Mouse (Mus musculus): ENCODE data around the gene Dpy30. TPM values are rescaled to one million over a fixed set of nuclear protein-coding genes. Genes with fewer than 3 reads are reported as not detected.

Gene Dpy30
- 190 and 193 TPM in 2 replicates for polyA plus RNA-seq (2015; fragmentation: Nextera tagmentation; extraction: Ambion mirVana)

DNA sequence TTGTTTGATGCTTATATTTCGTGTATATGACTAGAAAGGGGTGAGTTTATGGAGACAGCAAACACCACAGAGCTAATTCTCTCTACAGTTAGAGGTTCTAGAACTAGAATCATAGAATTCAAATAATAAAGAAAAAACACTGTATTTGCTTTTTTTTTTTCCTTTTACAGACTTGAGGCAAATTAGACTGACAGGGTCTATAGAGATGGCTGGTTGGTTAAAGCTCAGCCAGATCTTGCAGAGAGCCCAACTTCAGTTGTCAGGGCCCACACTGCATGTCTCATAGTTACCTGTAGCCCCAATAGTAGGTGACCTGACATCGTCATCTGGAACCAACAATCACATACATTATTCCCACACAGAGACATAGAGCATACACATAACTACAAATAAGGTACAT, at the start of gene Dpy30:
Dpy30 (minus strand) TSS at position 101 of the 400 bp plus-strand sequence.
- Histone ChIP-seq H3K9ac (ENCODE audit: low read length) (no peak within 1 kb of the TSS), H3K9me3 (ENCODE audit: control insufficient read depth, low read length) (no peaks in the 10 kb centered on the region), H3K4me3 (ENCODE audit: low read depth, low read length) (no peak within 1 kb of the TSS), H3K4me1 (replicated peaks; ENCODE audit: control insufficient read depth, insufficient read depth) (no peaks in the 10 kb centered on the region), H3K36me3 (ENCODE audit: control insufficient read depth, insufficient read depth, low read length) (no peaks in the 10 kb centered on the region), H3K4me2 (replicated peaks; ENCODE audit: low read depth) (no peak within 1 kb of the TSS), H3K27ac (replicated peaks) (no peak within 1 kb of the TSS), H3K27me3 (ENCODE audit: control insufficient read depth, insufficient read depth, low read length) (no peaks in the 10 kb centered on the region)
- TF ChIP-seq CTCF (IDR thresholded peaks at IDR 0.05; ENCODE audit: low read depth) = no peak
- TF ChIP-seq EP300 (optimal IDR thresholded peaks at IDR 0.05) = no peak
- DNase-seq (ENCODE audit: low spot score) (no peak), ATAC-seq (ENCODE audit: low FRiP score, low TSS enrichment) (no peak)
- 77% methylated on average over 2 of the region's 2 CpGs for WGBS

DNA sequence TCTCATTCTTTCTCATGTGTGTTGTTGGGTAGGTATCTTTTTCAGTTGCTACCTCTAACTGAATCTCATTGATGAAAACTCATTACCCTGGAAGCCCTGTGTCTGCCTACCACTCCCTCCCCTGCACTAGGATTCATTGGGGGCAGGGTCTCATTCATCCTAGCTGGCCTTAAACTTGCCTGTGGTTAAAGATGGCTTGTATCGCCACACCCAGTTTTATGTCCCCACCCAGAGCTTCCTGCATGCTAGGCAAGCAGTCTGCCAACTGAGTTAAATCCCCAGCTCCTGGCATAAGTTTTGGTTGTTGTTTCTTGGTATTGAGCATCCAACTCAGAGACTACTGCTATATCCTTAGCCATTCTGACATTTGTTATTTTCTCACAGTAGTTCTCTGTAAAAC, 39.8 kb upstream of the Dpy30 start:
- H3K27ac ChIP-seq (replicated peaks) = no peak overlapping the region
- DNase-seq (ENCODE audit: low spot score) (no peak), ATAC-seq (ENCODE audit: low FRiP score, low TSS enrichment) (no peak)
- H3K27me3 ChIP-seq (ENCODE audit: control insufficient read depth, insufficient read depth, low read length) = no peaks in the 10 kb centered on the region
- peaks cover 2% of the 10 kb centered on the region; the same call in 1 of the 2 replicates for H3K36me3 ChIP-seq (ENCODE audit: control insufficient read depth, insufficient read depth, low read length)
- no peak overlapping the region for H3K4me3 ChIP-seq (ENCODE audit: low read depth, low read length)
- 100% methylated on average over 1 of the region's 1 CpGs for WGBS
- H3K9ac ChIP-seq (ENCODE audit: low read length) = no peak overlapping the region
- TF ChIP-seq CTCF (IDR thresholded peaks at IDR 0.05; ENCODE audit: low read depth) (no peak), EP300 (optimal IDR thresholded peaks at IDR 0.05) (no peak)
- no peak overlapping the region for H3K4me2 ChIP-seq (replicated peaks; ENCODE audit: low read depth)
- H3K4me1 ChIP-seq (replicated peaks; ENCODE audit: control insufficient read depth, insufficient read depth) = no peaks in the 10 kb centered on the region
- H3K9me3 ChIP-seq (ENCODE audit: control insufficient read depth, low read length) = no peaks in the 10 kb centered on the region

DNA sequence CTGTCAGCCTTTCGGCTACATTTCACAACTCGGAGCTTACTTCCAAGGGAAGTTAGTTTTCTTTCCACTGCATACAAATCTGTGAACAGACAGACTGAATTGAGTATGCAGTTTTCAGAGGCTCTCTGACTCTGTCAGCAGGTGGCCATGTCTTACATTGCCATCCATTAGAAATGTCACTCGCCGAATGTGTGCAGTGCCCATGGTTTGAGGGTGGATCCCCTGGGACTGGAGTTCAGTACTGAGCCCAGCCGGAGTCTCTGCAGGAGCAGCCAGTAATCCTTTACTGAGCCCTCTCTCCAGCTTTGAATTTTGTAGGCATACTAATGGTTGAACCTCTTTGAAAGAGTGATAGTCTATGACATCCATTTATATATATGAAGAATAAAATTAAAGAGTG, 17.4 kb upstream of the Dpy30 start:
- no peak overlapping the region for H3K4me3 ChIP-seq (ENCODE audit: low read depth, low read length)
- ATAC-seq (ENCODE audit: low FRiP score, low TSS enrichment) (no peak), DNase-seq (ENCODE audit: low spot score) (no peak)
- 49% methylated on average over 5 of the region's 5 CpGs for WGBS
- H3K4me1 ChIP-seq (replicated peaks; ENCODE audit: control insufficient read depth, insufficient read depth) = no peaks in the 10 kb centered on the region
- no peak overlapping the region for H3K9ac ChIP-seq (ENCODE audit: low read length)
- peak overlapping the region; percentile 4; the same call in 1 of the 2 replicates for H3K27ac ChIP-seq (replicated peaks)
- H3K36me3 ChIP-seq (ENCODE audit: control insufficient read depth, insufficient read depth, low read length) = no peaks in the 10 kb centered on the region
- TF ChIP-seq CTCF (IDR thresholded peaks at IDR 0.05; ENCODE audit: low read depth) = no peak
- TF ChIP-seq EP300 (optimal IDR thresholded peaks at IDR 0.05) = no peak
- no peaks in the 10 kb centered on the region for H3K27me3 ChIP-seq (ENCODE audit: control insufficient read depth, insufficient read depth, low read length)
- H3K9me3 ChIP-seq (ENCODE audit: control insufficient read depth, low read length) = no peaks in the 10 kb centered on the region
- H3K4me2 ChIP-seq (replicated peaks; ENCODE audit: low read depth) = no peak overlapping the region

DNA sequence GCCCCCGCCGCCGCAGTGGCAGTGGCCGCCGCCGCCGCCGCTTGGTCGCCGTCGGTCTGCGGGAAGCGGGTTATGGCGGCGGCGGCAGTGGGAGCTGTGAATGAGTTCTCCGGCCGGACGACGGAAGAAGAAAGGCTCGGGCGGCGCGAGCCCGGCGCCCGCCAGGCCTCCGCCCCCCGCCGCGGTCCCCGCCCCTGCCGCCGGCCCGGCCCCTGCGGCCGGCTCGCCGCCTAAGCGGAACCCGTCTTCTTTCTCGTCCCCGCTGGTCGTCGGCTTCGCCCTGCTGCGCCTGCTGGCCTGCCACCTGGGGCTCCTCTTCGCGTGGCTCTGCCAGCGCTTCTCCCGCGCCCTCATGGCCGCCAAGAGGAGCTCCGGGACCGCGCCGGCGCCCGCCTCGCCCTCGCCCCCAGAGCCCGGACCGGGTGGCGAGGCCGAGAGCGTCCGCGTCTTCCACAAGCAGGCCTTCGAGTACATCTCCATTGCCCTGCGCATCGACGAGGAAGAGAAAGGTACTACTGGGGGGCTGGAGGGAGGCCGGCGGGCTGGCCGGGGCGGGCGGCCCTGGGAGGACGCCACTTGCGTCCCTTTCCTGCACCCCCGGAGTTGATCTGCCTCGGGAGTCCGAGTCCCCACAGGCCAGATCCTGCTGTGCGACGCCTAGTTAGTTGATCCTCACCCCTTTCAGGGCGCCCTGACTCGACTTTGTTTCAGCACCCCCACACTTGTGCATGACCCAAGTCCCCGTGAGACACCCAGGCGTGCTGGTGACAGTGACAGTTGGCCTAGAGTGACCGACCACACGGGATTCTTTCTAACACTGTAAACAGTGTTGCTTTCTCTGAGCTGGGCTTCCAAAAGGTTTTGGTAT, 15.4 kb upstream of the Dpy30 start, which contains the start of gene Spast:
Spast (plus strand) TSS at position 51 of the 868 bp plus-strand sequence.
- Histone ChIP-seq H3K27ac (replicated peaks) (peak within 1 kb of the TSS; percentile 98), H3K4me2 (replicated peaks; ENCODE audit: low read depth) (peak within 1 kb of the TSS; percentile 78), H3K4me3 (ENCODE audit: low read depth, low read length) (peak within 1 kb of the TSS; percentile 96), H3K9me3 (ENCODE audit: control insufficient read depth, low read length) (no peaks in the 10 kb centered on the region), H3K9ac (ENCODE audit: low read length) (peak within 1 kb of the TSS; percentile 93), H3K4me1 (replicated peaks; ENCODE audit: control insufficient read depth, insufficient read depth) (no peaks in the 10 kb centered on the region), H3K27me3 (ENCODE audit: control insufficient read depth, insufficient read depth, low read length) (no peaks in the 10 kb centered on the region), H3K36me3 (ENCODE audit: control insufficient read depth, insufficient read depth, low read length) (no peaks in the 10 kb centered on the region)
- ATAC-seq (ENCODE audit: low FRiP score, low TSS enrichment) (peak; percentile 92), DNase-seq (ENCODE audit: low spot score) (peak; percentile 80)
- under 1% methylated on average over 54 of the region's 90 CpGs for WGBS
- TF ChIP-seq EP300 (optimal IDR thresholded peaks at IDR 0.05) (no peak), CTCF (IDR thresholded peaks at IDR 0.05; ENCODE audit: low read depth) (no peak)

DNA sequence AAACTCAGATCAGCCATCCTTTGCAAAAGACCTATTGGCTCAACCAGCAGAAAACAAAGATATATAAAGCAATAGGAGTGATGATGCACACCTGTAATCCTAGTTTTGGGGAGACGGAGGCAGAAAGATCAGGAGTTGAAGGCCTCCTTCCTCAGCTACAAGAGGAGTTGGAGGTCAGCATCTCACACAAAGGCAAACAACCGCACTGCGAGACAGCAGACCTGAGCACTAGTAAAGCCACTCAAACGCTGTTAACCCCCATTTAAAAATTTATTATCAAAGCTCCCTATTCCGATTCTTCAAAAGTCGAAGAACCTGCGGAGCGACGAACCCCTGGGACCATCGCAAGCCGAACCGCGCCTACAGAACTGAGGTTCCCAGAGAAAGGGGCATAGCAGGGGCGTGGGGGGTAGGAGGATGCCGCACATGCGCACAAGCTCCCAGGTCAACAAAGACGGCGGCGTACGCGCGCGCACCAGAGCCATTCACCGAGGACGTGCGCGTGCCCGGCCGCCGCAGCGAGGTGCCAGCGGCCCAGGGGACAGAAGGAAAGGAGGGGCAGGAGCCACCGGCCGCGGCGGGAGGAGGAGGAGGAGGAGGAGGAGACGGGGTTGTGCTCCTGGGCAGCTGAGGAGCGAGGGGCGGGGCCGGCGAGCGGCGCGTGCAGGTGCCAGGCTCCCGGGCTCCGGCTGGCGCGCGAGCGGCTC, 14.6 kb upstream of the Dpy30 start:
- peak overlapping the region; percentile 93 for H3K9ac ChIP-seq (ENCODE audit: low read length)
- H3K9me3 ChIP-seq (ENCODE audit: control insufficient read depth, low read length) = no peaks in the 10 kb centered on the region
- peak overlapping the region; percentile 96 for H3K4me3 ChIP-seq (ENCODE audit: low read depth, low read length)
- no peak for TF ChIP-seq CTCF (IDR thresholded peaks at IDR 0.05; ENCODE audit: low read depth)
- WGBS = 0% methylated on average over 30 of the region's 50 CpGs
- no peaks in the 10 kb centered on the region for H3K36me3 ChIP-seq (ENCODE audit: control insufficient read depth, insufficient read depth, low read length)
- peak overlapping the region; percentile 78 for H3K4me2 ChIP-seq (replicated peaks; ENCODE audit: low read depth)
- no peaks in the 10 kb centered on the region for H3K4me1 ChIP-seq (replicated peaks; ENCODE audit: control insufficient read depth, insufficient read depth)
- DNase-seq (ENCODE audit: low spot score) (peak; percentile 95), ATAC-seq (ENCODE audit: low FRiP score, low TSS enrichment) (peak; percentile 96)
- H3K27ac ChIP-seq (replicated peaks) = peak overlapping the region; percentile 98
- no peaks in the 10 kb centered on the region for H3K27me3 ChIP-seq (ENCODE audit: control insufficient read depth, insufficient read depth, low read length)

All from stomach, postnatal 0 days (tissue).